Mouse (Mus musculus) gonadal fat pad, adult 2 months (tissue): ENCODE data around the gene Axin2. TPM values are rescaled to one million over a fixed set of nuclear protein-coding genes. Genes with fewer than 3 reads are reported as not detected.

Source experiments
- DNase-seq: peaks from one replicate; pipeline ENCODE4 v3.0.0-alpha.2; 2012; ENCODE audit warnings: low read depth
- polyA plus RNA-seq: library from polyadenylated mRNA; depleted of rRNA; stranded (reverse); fragments of >200 nt; gene quantifications from 2 replicates; pipeline ENCODE4 v1.2.3, GENCODE M21; 2012

Axin2 gene
- polyA plus RNA-seq, 1 experiment: 25.6 TPM

DNA sequence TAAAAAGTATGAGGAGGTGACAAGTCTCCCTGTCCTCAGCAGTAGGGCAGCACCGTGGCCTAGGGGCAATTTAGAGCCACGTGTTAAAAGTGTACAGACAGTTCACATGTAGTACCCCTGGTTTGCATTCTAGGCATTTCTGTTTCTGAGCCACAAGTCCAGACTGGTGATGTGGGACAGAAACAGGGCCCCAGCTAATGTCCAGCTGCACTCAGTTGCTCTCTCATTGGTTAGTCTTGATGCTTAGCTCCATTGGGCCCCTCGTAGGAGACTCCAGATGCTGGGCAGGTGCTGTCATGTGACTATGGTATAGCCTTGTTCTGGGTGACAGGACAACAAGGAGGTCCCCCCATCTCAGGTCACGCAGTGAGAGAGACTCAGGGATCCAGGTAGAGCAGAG, 9.0 kb downstream of the Axin2 start:
- DNase-seq: no peak

DNA sequence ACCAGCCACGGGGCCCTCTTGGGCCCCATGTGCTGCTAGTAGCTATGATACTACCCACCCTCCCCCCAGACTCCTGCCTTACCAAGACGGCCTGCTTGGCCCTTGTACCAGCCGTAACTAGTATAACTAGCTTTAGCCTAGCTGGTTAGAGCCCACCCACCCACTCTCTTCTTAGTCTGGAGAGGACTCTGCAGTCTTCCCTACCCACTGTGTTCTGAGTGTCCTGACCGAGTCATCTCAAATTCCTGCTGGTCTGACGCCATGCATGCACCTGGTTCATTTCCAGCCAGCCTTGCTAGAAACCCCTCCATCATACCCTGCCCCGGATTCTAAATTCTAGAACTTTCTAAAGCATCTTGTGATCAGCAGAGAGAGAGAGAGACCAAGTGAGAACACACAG, 9.6 kb downstream of the Axin2 start:
- no peak for DNase-seq

DNA sequence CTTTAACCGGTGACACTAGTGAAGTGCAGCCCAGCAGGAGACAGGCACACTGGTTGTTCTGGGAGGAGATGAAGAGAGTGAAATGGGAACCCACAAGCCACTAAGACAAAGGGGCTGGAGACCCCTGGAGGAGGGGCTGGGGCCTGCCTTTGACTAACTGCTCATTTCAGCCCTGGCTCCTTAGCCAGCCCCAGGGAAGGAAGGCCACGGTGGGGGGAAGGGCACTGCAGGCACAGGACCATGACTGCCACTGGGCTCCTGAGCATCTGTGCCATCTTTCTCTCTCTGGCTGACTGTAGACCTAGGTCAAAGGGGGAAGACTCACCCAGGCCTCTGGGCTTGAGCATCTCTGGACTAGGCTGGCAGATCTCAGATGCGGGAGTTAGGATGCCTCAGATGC, 10.5 kb downstream of the Axin2 start:
- no peak for DNase-seq

DNA sequence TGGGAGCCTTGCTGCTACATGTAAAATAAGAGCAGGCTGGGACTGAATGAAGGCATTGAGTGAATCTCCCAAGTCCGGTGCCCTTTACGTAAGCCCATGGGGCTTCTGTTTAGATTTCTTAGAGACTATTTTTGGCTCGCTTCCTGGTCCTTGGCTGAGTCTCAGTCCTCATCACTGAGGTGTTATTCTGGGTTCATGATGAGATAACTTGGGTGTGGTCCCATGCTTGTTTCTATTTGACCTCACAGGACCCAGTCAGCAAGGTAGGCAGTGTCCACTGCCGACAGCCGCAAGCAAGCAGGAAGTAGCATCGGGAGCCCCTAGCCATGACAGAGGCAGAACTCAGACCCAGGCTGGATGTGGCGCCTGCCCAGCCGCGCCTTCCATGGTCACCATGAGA, 13.7 kb downstream of the Axin2 start:
- DNase-seq: no peak

DNA sequence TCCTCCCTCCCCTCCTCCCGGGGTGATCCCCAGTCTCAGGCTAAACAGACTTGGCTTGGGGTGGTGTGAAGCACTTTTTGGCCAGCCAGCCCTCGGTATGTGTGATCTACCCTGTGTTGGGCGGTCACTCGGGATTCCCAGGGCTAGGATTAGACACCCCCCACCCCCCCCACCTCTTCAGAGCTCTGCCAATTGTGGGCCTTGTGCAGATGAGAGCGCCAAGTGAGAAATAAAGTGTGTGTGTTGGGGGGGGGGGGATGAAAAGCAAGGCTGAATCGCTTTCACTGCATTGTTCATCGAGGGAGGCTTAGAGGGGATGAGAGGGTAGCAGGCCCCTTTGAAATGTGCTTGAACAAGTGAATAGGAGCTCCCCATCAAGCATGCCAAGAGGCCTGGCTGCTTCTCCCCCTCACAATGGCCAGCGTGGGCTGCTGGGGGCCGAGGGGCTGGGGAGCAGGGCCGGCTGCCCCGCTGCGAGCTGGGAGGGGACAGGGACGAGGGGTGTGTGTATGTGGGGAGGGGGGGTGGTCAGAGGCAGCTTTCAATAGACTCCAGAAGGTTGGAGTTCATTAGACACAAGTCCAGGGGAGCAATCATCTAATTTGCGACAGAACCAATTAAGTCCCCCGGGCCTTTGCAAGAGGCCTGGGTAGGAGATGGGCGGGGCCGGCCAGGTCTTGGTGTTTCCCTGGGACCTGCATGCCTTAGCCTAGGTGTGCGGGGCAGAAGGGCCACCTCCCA, 15.1 kb downstream of the Axin2 start:
- no peak for DNase-seq

DNA sequence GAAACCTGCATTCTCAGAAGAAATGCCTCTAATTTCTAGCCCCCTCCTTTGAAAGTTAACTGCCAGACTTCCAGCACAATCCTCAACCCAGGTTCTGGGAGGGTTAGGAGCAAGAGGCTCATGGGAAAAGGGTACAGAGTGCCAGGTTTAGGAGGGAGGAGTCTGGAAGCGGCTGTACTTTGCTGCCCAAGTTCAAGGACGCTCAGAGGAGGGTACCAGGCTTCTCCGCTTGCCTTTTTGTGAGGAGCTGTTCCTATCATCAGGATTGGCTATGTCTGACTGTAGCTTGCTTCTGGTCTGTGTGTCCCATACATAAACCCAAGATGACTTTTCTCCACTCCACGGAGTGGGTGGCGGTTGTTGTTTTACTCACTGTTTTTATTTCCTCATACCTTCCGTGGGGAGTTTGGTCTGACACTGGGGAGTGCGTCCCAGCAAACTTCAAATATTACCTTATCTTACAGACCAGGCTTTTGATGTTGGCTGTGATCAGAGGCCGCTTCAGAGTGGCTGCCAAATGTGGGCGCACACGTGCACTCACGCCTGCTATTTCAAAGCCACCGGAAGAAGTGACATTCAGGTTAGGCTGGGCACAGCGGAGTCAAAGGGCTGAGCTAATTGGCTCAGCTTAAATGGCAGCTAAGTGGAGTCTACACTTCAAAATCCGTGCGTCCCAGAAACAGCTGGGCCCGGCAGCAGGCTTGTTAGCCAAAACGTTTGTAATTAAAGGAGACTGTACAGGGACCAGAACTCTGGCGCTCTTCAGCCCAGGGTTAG, 16.1 kb downstream of the Axin2 start:
- no peak for DNase-seq

DNA sequence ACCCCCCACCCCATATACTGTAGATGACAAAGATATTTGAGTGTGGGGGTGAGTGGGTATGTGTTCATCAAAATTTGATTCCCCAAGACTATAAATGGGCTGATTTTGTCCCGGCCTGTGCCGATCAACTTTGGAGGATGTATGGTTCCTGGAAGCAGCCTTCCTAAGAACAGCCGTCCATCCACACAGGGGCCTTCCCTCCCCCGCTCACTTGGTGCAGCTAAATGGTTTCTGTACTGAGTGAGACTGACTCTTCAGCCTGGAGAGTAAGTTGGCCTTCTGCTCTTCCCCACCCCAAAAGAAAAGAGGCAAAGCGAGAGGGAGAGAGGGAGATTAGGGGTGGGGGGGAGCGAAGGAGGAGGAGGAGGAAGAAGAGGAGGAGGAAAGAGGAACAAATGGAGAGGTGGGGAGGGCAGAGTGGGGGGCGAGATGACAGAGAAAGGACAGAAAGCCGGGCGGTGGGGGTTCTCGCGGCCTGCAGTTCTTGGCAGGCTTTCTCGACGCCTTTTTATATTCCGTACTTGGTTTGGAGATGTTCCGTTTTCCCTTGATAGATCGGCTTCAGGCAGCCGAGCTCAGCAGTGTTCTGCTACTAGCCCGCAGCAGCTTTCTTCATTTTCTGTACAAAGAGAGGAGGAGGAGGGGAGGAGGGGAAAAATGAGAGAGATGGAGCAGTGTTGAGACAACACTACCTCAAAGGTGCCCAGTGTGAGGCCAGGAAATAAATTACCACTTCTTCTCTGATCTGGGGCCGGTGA, 20.7 kb downstream of the Axin2 start:
- DNase-seq: no peak

DNA sequence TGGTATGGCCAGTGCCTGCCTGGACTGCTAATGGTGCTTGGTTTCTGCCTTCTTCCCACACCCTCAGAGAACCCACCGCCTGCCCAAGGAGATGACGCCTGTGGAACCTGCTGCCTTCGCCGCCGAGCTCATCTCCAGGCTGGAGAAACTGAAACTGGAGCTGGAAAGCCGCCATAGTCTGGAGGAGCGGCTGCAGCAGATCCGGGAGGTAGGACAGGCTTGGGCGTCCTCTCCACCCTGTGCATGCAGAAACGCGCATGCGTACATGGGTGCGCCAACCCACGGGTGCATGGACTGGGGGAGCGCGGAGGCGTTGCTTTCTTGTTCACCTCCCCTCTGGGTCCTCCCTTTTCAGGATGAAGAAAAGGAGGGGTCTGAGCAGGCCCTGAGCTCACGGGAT, 21.7 kb downstream of the Axin2 start:
- no peak for DNase-seq

DNA sequence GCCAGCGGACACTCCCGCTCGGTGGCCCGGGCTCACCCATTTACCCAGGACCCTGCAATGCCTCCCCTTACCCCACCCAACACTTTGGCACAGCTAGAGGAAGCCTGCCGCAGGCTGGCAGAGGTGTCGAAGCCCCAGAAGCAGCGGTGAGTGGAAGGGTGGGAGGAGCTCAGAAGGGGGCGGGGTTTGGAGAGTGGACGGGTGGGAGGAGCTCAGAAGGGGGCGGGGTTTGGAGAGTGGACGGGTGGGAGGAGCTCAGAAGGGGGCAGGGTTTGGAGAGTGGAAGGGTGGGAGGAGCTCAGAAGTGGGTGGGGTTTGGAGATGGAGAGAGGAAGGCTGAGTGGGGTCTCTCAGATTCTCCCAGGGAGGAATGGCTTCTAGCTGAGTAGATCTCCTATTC, 23.6 kb downstream of the Axin2 start:
- DNase-seq: no peak

DNA sequence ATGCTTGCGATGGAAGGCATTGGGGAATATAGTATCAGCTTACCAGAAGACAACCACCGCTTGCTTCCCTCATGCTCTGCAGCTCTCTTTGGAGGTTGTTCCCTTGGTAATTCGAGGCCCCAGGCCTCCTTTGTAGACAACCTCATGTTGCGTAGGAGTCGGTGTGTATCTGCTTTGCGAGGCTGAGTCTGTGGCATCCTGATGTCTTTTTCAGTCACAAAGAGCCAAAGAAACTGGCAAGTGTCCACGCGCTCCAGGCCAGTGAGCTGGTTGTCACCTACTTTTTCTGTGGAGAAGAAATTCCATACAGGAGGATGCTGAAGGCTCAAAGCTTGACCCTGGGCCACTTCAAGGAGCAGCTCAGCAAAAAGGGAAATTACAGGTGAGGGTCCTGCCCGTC, 25.5 kb downstream of the Axin2 start:
- DNase-seq: no peak

DNA sequence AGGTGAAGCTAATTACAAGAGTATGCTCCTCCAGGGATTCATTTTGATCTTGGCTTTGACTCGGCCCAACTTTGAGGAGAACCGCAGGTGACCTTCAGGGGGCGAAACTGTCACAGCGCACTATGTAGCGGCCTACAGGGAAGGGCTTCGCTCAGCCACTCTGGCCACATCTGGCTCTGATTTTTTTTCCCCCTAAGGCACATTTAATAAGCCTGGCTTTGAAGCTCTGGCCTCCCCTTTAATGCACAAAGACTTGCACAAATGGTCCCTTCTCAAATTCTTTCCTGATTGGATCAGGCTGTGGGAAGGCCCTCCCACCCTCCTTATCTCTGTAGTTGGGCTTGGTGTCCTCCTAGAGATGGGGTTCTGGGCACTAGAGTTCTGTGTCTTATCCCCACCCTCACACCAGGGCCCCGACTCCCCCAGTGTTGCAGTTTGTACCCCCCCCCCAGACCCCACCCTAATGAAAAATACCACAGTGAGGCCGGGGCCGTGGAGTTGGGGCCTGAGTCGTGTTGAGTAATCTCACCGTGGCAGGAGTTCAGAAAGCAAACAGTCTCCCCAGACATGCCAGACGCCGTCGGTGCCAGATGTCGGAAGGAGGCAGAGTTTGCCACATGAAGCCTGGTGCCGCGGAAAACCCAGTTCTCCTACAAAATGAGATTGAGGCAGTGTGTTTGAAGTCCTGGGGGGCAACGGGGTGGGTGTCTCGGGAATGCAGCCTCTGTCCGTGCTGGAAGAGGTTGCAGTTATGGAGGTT, 27.5 kb downstream of the Axin2 start:
- DNase-seq: no peak

DNA sequence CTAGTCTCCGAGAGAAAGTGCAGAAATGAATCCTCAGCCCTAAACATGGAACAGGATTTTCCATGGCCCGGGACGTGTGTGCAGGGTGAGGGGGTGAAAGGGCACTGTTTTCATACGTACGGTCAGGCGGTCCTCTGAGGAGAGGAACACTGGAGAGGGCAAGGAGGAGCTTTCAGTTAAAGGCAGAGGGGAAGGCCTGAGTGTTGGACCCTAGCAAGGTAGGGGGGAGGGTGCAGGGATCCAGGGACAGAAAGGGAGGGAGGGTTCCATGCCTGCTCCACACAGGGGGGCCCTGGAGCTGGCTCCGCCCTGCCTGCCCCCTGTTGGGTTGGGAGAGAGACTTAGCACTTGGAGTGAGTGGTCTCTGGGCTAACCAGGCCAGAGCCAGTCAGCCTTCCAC, 28.4 kb downstream of the Axin2 start:
- no peak for DNase-seq

DNA sequence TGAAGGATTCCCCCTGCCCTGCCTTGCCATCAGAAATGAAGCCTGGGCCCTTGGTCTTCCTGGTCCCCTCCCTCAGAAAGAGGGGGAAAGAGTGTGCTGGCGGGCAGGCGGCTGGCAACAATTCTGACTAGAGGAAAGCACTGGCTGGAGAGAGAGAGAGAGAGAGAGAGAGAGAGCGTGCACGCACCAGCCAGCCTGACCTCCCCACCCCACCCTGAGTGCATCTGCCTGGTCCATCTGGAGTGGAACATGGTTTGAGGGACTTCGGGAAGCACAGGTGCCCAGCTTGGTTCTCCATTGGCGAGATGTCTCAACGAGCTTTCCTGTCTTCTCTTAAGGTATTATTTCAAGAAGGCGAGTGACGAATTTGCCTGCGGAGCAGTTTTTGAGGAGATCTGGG, 28.8 kb downstream of the Axin2 start:
- no peak for DNase-seq

DNA sequence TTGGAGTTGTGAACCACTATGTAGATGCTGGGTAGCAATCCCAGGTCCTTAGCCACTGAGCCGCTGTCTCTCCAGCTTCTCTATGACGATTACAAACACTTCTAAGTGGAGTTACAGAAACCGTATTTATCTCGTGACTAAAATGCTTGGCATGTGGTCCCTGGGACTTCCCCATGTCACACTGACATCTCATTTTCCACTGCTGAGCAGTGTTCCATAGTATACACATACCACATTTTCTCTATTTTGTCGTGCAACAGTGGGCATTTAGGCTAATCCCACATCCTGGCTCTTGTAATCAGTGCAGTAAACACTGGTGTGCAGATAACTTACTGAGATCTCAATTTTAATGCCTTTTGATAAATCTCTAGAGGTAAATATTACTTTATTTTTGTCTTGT, 32.2 kb downstream of the Axin2 start:
- no peak for DNase-seq

DNA sequence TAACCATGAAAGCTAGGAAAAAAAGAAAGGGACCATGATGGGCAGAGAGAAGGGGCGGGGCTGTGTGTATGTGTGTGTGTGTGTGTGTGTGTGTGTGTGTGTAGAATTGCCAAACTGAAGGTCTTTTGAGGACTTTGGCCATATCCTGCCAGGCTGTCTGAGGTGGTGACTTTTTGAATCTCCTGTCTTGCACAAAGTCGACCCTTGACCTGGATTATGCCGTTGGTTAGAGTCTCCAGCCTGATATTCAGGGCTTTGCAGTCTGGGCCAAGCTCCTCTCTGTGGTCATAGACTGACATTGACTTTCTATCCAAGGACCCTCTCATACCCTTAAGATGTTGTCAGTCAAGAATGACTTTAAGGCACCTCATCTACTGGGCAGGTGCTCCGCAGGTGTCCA, 35.8 kb downstream of the Axin2 start:
- DNase-seq: no peak

DNA sequence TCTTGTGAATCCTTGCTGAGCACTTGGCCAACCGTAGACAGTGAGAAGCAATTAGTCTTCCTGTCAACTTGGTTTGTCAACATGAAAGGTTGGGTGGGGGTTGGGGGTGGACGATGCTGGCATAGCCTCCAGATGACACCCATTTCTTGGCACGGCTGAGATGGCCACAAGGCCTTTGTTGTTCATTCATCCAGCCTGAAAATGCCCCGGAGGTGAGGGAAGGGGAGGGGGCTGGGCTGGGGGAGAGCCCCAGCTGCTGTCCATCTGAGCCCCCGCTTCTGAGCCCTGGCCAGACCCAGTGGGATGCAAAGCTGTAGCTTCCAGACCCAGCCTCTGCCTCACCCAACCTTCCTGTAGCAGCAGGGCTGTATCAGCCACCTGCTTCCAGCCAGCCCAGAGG, 38.2 kb downstream of the Axin2 start:
- no peak for DNase-seq

DNA sequence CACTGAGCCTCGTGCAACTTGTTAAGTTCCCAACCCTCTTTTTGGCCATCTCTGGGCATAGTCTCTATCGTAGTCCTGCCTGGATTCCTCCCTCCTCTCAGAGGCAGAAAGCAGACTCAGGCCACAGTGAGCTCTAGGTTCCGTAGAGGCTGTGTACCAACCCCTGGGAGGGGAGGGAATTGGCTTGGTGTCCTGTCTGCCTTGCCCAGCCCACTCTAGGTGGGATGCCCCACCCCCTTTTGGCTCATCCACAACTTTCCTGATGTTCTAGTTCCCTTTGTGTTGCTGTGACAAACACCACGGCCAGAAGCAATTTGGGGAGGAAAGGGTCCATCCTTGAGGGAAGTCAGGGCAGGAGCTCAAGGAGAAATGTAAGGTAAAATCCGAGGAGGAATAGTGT, 39.0 kb downstream of the Axin2 start:
- no peak for DNase-seq

DNA sequence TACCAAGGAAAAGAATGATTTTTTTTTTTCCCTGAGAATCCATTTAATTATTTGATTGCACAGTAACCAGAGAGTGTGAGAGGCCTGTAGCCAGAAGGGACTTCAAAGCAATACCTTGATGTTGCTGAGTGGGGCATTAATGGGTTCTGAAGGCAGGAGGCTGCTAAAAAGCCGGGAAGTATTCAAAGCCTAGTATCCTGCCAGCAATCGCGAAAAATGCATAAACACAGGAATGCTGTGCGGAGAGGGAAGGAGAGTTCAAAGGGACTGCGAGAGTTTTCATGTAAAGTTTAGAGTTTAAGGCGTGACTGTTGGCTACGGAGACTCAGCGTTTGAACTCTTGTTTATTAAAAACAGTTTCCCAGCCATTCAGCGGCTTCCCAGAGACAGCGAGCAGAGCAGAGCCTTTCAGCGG, 41.5 kb downstream of the Axin2 start:
- no peak for DNase-seq

DNA sequence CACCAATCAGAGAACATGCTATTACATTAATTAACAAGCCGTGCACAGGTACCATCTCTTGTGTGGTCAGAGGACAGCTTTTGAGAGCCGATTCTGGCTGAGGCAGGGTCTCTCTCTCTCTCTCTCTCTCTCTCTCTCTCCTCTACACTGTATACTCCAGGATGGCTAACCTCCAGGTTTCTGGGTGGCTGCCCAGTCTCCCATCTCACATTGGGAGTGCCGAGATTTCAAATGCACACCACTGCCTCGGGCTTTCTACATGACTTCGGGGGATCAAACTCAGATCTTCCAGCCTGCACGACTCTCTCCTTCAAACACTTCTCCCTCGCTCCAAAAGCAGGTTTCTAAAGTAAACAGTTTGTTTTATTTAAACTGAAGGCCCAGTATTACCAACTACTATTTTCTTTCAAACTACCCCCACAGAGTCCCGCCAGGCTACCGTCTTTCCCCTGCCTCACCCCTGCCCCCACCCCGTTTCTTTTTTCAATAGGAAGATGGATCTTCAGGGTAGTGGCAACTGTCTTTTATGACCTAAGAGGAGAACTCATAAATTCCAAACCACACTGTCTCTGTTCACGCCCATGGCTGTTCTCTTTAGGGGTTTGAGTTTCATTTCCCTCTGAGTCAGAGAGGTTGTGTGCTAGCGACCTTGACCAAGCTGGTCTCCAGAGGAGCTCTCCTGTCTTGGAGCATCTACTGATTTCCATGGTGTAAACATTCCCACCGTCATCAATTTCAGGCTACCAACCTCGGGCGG, 43.5 kb downstream of the Axin2 start:
- DNase-seq: no peak

DNA sequence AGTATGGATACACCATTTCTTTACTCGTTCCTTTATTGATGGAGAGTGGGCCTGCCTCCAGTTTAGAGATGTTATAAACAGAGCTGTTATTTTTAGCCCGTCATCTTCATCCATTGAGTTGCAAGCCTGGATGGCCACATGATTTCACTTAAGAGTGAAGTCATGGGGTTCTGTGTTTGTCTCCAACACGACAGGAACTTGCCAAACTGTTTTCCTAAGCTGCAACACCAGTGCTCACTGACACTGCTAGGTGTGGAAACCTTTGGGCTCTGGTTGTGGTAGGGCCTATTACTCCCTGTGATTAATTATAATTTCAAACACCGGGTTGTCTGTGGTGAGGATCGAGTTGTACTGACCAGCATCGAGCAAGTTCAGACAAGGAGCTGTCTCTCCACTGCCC, 45.6 kb downstream of the Axin2 start:
- no peak for DNase-seq

DNA sequence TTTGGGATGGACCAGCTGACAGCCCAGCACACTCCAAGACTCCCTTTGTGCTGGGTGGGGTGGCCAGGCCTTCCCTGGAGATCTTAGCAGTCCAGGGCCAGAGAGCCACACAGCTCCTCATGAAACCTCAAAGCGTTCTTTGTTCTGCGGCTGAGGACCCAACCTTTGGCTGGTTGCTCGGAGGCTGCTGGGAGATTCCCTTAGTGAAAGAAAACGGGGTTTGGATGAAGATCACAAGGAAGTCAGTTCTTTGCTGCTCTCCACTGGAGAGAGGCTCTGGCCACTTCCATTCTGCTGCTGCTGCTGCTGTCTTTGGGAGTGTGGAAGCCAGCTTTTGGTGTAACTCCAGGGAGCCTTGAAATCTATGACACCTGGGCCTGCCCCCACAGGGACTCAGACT, 53.3 kb downstream of the Axin2 start:
- DNase-seq: no peak
